Mouse (Mus musculus) cerebellum, adult 2 months (tissue): ENCODE measurements at regions not wholly inside any gene's neighbourhood (a gene's known extent, or its start where the extent isn't known, plus 50 kb on each side); places are given as distances from the start of the nearest gene placed in this dataset.

Experiments
- DNase-seq, 2 experiments: peaks; one replicate each; pipeline ENCODE4 v3.0.0; 2021
- H3K27ac ChIP-seq: fragments of 200-500 bp; 2 replicates; pipeline ENCODE4 v1.5.1; 2012; ENCODE audit warnings: low read length, control low read depth, inconsistent platforms; ENCODE audit not compliant: insufficient read depth
- H3K27me3 ChIP-seq: fragments of 200-500 bp; 2 replicates; pipeline ENCODE4 v1.6.1; 2012; ENCODE audit warnings: inconsistent platforms, mild to moderate bottlenecking, low read length, moderate library complexity; ENCODE audit not compliant: control insufficient read depth, insufficient read depth
- H3K4me1 ChIP-seq: fragments of 200-500 bp; 2 replicates; pipeline ENCODE4 v1.6.1; 2011; ENCODE audit warnings: low read length; ENCODE audit not compliant: control insufficient read depth, insufficient read depth
- H3K4me3 ChIP-seq: fragments of 200-500 bp; replicated peaks from 2 replicates; pipeline ENCODE3; 2011; ENCODE audit warnings: mild to moderate bottlenecking, low read depth, low read length, control low read depth; ENCODE audit not compliant: insufficient read depth
- CTCF ChIP-seq: fragments of 200-500 bp; IDR thresholded peaks from 2 replicates; pipeline ENCODE4 v1.5.1; 2011; ENCODE audit warnings: low read depth, mild to moderate bottlenecking, control low read depth, low read length, moderate library complexity, borderline replicate concordance; ENCODE audit not compliant: insufficient read depth
- POLR2A ChIP-seq: fragments of 200-500 bp; IDR thresholded peaks from 2 replicates; pipeline ENCODE4 v1.6.1; 2011; ENCODE audit warnings: low read length, control low read depth, borderline replicate concordance; ENCODE audit not compliant: insufficient read depth
- WGBS: fragments of 180-500 bp; shearing (Covaris S2); methylation state at CpG from one replicate; pipeline ENCODE4 v1.1.7; 2018; 5-methylcytosine and 5-hydroxymethylcytosine counted together

- TF ChIP-seq CTCF (no peak), POLR2A (no peak)
- no peak overlapping the region for H3K4me3 ChIP-seq
- no peak overlapping the region for H3K27ac ChIP-seq
- H3K27me3 ChIP-seq: no peaks in the 10 kb centered on the region
- no peak for DNase-seq
- H3K4me1 ChIP-seq: no peaks in the 10 kb centered on the region
Observed at GRCm38 (mm10) chr15:69632306-69632705, 3131.6 kb upstream of the Lrrc6 start.

GRCm38 (mm10) chr15:69617998-69618397, 3117.3 kb upstream of the Lrrc6 start:
- TF ChIP-seq CTCF (no peak), POLR2A (no peak)
- 87% methylated on average over 2 of the region's 2 CpGs for WGBS
- Histone ChIP-seq H3K27ac (no peak overlapping the region), H3K27me3 (no peaks in the 10 kb centered on the region), H3K4me1 (no peaks in the 10 kb centered on the region), H3K4me3 (no peak overlapping the region)
- no peak for DNase-seq

GRCm38 (mm10) chr15:69614048-69614447, 3113.3 kb upstream of the Lrrc6 start:
- H3K27ac ChIP-seq: no peak overlapping the region
- H3K27me3 ChIP-seq: no peaks in the 10 kb centered on the region
- no peaks in the 10 kb centered on the region for H3K4me1 ChIP-seq
- no peak for TF ChIP-seq CTCF
- TF ChIP-seq POLR2A: no peak
- no peak for DNase-seq
- 81% methylated on average over 3 of the region's 3 CpGs for WGBS
- no peak overlapping the region for H3K4me3 ChIP-seq

GRCm38 (mm10) chr15:69591219-69592006, 3090.7 kb upstream of the Lrrc6 start:
- TF ChIP-seq POLR2A: no peak
- no peak for DNase-seq

GRCm38 (mm10) chr15:69588084-69588483, 3087.4 kb upstream of the Lrrc6 start:
- Histone ChIP-seq H3K4me1 (no peaks in the 10 kb centered on the region), H3K4me3 (no peak overlapping the region), H3K27me3 (no peaks in the 10 kb centered on the region), H3K27ac (no peak overlapping the region)
- WGBS: 37% methylated on average over 5 of the region's 5 CpGs
- DNase-seq: no peak
- TF ChIP-seq CTCF (no peak), POLR2A (no peak)

More at GRCm38 (mm10) chr15:69591219-69592006, 3090.7 kb upstream of the Lrrc6 start:
- Histone ChIP-seq H3K4me3 (no peak overlapping the region), H3K4me1 (no peaks in the 10 kb centered on the region), H3K27me3 (no peaks in the 10 kb centered on the region), H3K27ac (no peak overlapping the region)
- WGBS: 38% methylated on average over 4 of the region's 4 CpGs

- Histone ChIP-seq H3K27ac (no peak overlapping the region), H3K27me3 (no peaks in the 10 kb centered on the region), H3K4me1 (no peaks in the 10 kb centered on the region), H3K4me3 (no peak overlapping the region)
- no peak for DNase-seq
- no peak for TF ChIP-seq CTCF
- TF ChIP-seq POLR2A: no peak
- WGBS: 65% methylated on average over 2 of the region's 2 CpGs
Observed at GRCm38 (mm10) chr15:69576742-69577141, 3076.0 kb upstream of the Lrrc6 start.

- no peak overlapping the region for H3K27ac ChIP-seq
- WGBS: 16% methylated on average over 4 of the region's 4 CpGs
Observed at GRCm38 (mm10) chr15:69575611-69576153, 3075.0 kb upstream of the Lrrc6 start.

GRCm38 (mm10) chr15:69554171-69554570, 3053.5 kb upstream of the Lrrc6 start:
- Histone ChIP-seq H3K4me3 (no peak overlapping the region), H3K4me1 (no peaks in the 10 kb centered on the region), H3K27me3 (no peaks in the 10 kb centered on the region), H3K27ac (no peak overlapping the region)
- TF ChIP-seq CTCF (no peak), POLR2A (no peak)
- DNase-seq: no peak
- 74% methylated on average over 3 of the region's 3 CpGs for WGBS

More at GRCm38 (mm10) chr15:69575611-69576153, 3075.0 kb upstream of the Lrrc6 start:
- DNase-seq: peak in 1 of 2 experiments; percentile 18
- no peaks in the 10 kb centered on the region for H3K27me3 ChIP-seq
- H3K4me1 ChIP-seq: no peaks in the 10 kb centered on the region
- no peak overlapping the region for H3K4me3 ChIP-seq
- 0 out of 2 replicates have a peak, but pooled peaks have one; percentile 5 for TF ChIP-seq CTCF
- no peak for TF ChIP-seq POLR2A
